Comparison of ENCODE assay signal across 8 mouse cellular contexts in the genomic region with DNA sequence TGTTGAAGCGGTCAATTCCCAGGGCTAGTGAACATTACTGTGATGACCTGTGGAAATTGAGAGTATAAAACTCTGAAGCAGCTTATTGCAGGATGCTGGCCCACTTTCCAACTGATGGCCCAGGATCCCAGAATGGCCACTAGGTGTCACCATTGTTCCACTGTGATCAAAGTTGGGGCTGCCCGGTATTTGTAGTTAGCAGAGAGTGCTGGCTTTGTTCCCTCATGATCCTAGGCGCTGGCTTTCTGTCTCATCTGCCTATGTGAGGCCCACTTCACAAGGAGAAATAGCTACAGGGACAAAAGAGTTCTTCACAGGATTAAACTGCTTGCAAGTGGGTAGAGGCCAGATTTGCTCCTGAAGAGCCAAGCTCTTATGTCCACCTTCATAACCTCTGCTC. TPM values are rescaled to one million over a fixed set of nuclear protein-coding genes. Genes with fewer than 3 reads are reported as not detected.
DNase-seq lines count a peak whose midpoint lies in the region; ATAC-seq and TF ChIP-seq lines count a peak whose summit lies in the region.

No protein-coding gene starts in this region.

- in situ Hi-C loops in Patski (cut with MboI; ENCODE audit: low pct_unique_long_range_greater_than_20kb): loop anchor here (10.0 kb wide), 2 partner anchors 400 to 460 kb away; no protein-coding TSS in a partner anchor

- H3K4me3 ChIP-seq in hindbrain, embryonic 14.5 days (replicated peaks; ENCODE audit: low read length): no peak overlapping the region

- H3K27me3 ChIP-seq in Patski: no peaks in the 10 kb centered on the region
- no peaks in the 10 kb centered on the region for H3K27me3 ChIP-seq in hindbrain, embryonic 14.5 days (ENCODE audit: control insufficient read depth, insufficient read depth, low read length)

- H3K27ac ChIP-seq in hindbrain, embryonic 14.5 days: peak overlapping the region; percentile 33; the same call in 1 of the 2 replicates

- H3K9ac ChIP-seq in hindbrain, embryonic 14.5 days: no peak overlapping the region

- 3% methylated on average over 3 of the region's 3 CpGs for whole genome bisulfite sequencing in hindbrain, embryonic 14.5 days

- H3K4me2 ChIP-seq in hindbrain, embryonic 14.5 days (replicated peaks): no peak overlapping the region

- ATAC-seq in Patski: no peak
- peak; percentile 81 for ATAC-seq in hindbrain, embryonic 14.5 days (ENCODE audit: low FRiP score)

- TF ChIP-seq CTCF in Patski (IDR thresholded peaks at IDR 0.05): peak; percentile 68

- H3K9me3 ChIP-seq in hindbrain, embryonic 14.5 days (ENCODE audit: control insufficient read depth, low read length): no peaks in the 10 kb centered on the region

- peaks cover 5% of the 10 kb centered on the region; the same call in 1 of the 2 replicates for H3K36me3 ChIP-seq in hindbrain, embryonic 14.5 days (replicated peaks; ENCODE audit: control insufficient read depth, insufficient read depth)

- H3K4me1 ChIP-seq in hindbrain, embryonic 14.5 days (replicated peaks; ENCODE audit: control insufficient read depth, insufficient read depth, low read length): no peaks in the 10 kb centered on the region

- CTCF ChIA-PET in Patski (lab: Charles Lee): interaction anchor here (0.6 to 1.7 kb wide), 19 partner anchors 11 to 301 kb away, joined by 3 to 9 read pairs (median 4); a partner anchor contains a TSS

- POLR2A ChIA-PET in Patski (lab: Charles Lee): no interaction called here

- no peak for DNase-seq in Patski (ENCODE audit: low read depth, low spot score)
- DNase-seq in cerebellum, adult 9-11 months: peak; percentile 76
- peak; percentile 63 to 85 for DNase-seq in frontal cortex, postnatal 14 days (ENCODE audit: low spot score in 2 of 2)
- peak; percentile 92 for DNase-seq in hindbrain, embryonic 14.5 days (ENCODE audit: low spot score)
- peak; percentile 80 to 91 for DNase-seq in layer of hippocampus, postnatal 14 days (ENCODE audit: low spot score in 2 of 2)
- peak; percentile 84 for DNase-seq in lung, postnatal 14 days
- DNase-seq in retina, embryonic 14.5 days (ENCODE audit: low spot score): peak; percentile 95
- DNase-seq in thymus, postnatal 25 days: peak; percentile 81

RNA-seq across cellular contexts. Expression of a gene that starts 7.0 kb away (rescaled TPM):
- 12.5 TPM for polyA plus RNA-seq in Patski (2021)
- polyA plus RNA-seq in hindbrain, embryonic 14.5 days (2014; fragmentation: Nextera tagmentation; extraction: Ambion mirVana): 16.9 and 18.7 TPM in 2 replicates
- 10 to 100 TPM; 18.4 to 20.3 TPM for total RNA-seq in layer of hippocampus, postnatal 14 days (2021)

RNA-seq across cellular contexts. Expression of a gene that starts 17.9 kb away (rescaled TPM):
- 0.18 TPM for polyA plus RNA-seq in Patski (2021)
- 0.41 and 0.99 TPM in 2 replicates for polyA plus RNA-seq in hindbrain, embryonic 14.5 days (2014; fragmentation: Nextera tagmentation; extraction: Ambion mirVana)
- 10 to 100 TPM; 11.3 to 13.9 TPM for total RNA-seq in layer of hippocampus, postnatal 14 days (2021)

RNA-seq across cellular contexts. Expression of a gene that starts 22.1 kb away (rescaled TPM):
- 110 TPM for polyA plus RNA-seq in Patski (2021)
- polyA plus RNA-seq in hindbrain, embryonic 14.5 days (2014; fragmentation: Nextera tagmentation; extraction: Ambion mirVana): 46.4 TPM in 2 replicates
- total RNA-seq in layer of hippocampus, postnatal 14 days (2021): 10 to 100 TPM; 42.8 to 46.4 TPM

RNA-seq across cellular contexts. Expression of a gene that starts 40.5 kb away (rescaled TPM):
- 16.3 TPM for polyA plus RNA-seq in Patski (2021)
- 20.1 and 20.8 TPM in 2 replicates for polyA plus RNA-seq in hindbrain, embryonic 14.5 days (2014; fragmentation: Nextera tagmentation; extraction: Ambion mirVana)
- total RNA-seq in layer of hippocampus, postnatal 14 days (2021): 10 to 100 TPM; 46.5 to 50.6 TPM

RNA-seq across cellular contexts. Expression of a gene that starts 44.8 kb away (rescaled TPM):
- polyA plus RNA-seq in Patski (2021): 41.3 TPM
- polyA plus RNA-seq in hindbrain, embryonic 14.5 days (2014; fragmentation: Nextera tagmentation; extraction: Ambion mirVana): 46.7 and 47.0 TPM in 2 replicates
- 10 to 100 TPM; 35.8 to 37.7 TPM for total RNA-seq in layer of hippocampus, postnatal 14 days (2021)
